Mouse (Mus musculus) E14TG2a.4 (cell line): Measurements from ENCODE around the gene Sh2d6.

Experiments
- H3K27me3 ChIP-seq: 2 replicates; pipeline ENCODE4 v1.6.1; 2014; ENCODE audit warnings: low read length, control low read depth; ENCODE audit not compliant: insufficient read depth
- H3K36me3 ChIP-seq: 2 replicates; pipeline ENCODE4 v1.6.1; 2014; ENCODE audit warnings: low read length, control low read depth; ENCODE audit not compliant: insufficient read depth
- H3K4me1 ChIP-seq: replicated peaks from 2 replicates; pipeline ENCODE4 v1.6.1; 2014; ENCODE audit warnings: low read depth, low read length, control low read depth
- H3K4me3 ChIP-seq: replicated peaks from 2 replicates; pipeline ENCODE4 v1.5.1; 2014; ENCODE audit warnings: mild to moderate bottlenecking, low read length
- H3K9me3 ChIP-seq: 2 replicates; pipeline ENCODE4 v1.6.1; 2014; ENCODE audit warnings: low read length, control low read depth
- CTCF ChIP-seq: conservative IDR thresholded peaks from 2 replicates; pipeline ENCODE4 v1.5.1; 2014; ENCODE audit warnings: low read length
- NANOG ChIP-seq: IDR thresholded peaks from 2 replicates; pipeline ENCODE4 v1.6.1; 2014; ENCODE audit warnings: borderline replicate concordance, low read length, mixed read lengths
- POU5F1 ChIP-seq: IDR thresholded peaks from 2 replicates; pipeline ENCODE4 v1.6.1; 2014; ENCODE audit warnings: low read length, borderline replicate concordance

The Sh2d6 gene

GRCm38 (mm10) chr6:72521607-72522006 lies at the start of gene Sh2d6:
TSS of gene Sh2d6 (minus strand) at chr6:72521707.
- no peak within 1 kb of the TSS for H3K4me3 ChIP-seq
- peaks cover 18% of the 10 kb centered on the region for H3K27me3 ChIP-seq
- H3K36me3 ChIP-seq: no peaks in the 10 kb centered on the region
- TF ChIP-seq POU5F1: no peak
- H3K9me3 ChIP-seq: no peaks in the 10 kb centered on the region
- H3K4me1 ChIP-seq: peaks cover 22% of the 10 kb centered on the region

- Histone ChIP-seq H3K4me3 (no peak overlapping the region), H3K9me3 (no peaks in the 10 kb centered on the region), H3K4me1 (peaks cover 10% of the 10 kb centered on the region), H3K27me3 (no peaks in the 10 kb centered on the region), H3K36me3 (peaks cover 8% of the 10 kb centered on the region; the same call in 1 of the 2 replicates)
- TF ChIP-seq CTCF: no peak
- no peak for TF ChIP-seq POU5F1
- no peak for TF ChIP-seq NANOG
These were observed 49.3 kb upstream of the Sh2d6 start for GRCm38 (mm10) chr6:72570644-72571397.

GRCm38 (mm10) chr6:72568736-72569135 lies 47.2 kb upstream of the Sh2d6 start:
- no peak overlapping the region for H3K4me3 ChIP-seq
- no peaks in the 10 kb centered on the region for H3K36me3 ChIP-seq
- TF ChIP-seq CTCF (no peak), NANOG (no peak), POU5F1 (no peak)
- peaks cover 14% of the 10 kb centered on the region for H3K4me1 ChIP-seq
- no peaks in the 10 kb centered on the region for H3K9me3 ChIP-seq
- H3K27me3 ChIP-seq: no peaks in the 10 kb centered on the region

GRCm38 (mm10) chr6:72567508-72567907 lies 46.0 kb upstream of the Sh2d6 start:
- peaks cover 25% of the 10 kb centered on the region for H3K4me1 ChIP-seq
- no peaks in the 10 kb centered on the region for H3K27me3 ChIP-seq
- H3K9me3 ChIP-seq: no peaks in the 10 kb centered on the region
- no peak for TF ChIP-seq NANOG
- TF ChIP-seq CTCF: no peak
- TF ChIP-seq POU5F1: no peak
- H3K36me3 ChIP-seq: no peaks in the 10 kb centered on the region
- no peak overlapping the region for H3K4me3 ChIP-seq

- H3K4me1 ChIP-seq: peaks cover 33% of the 10 kb centered on the region
- no peaks in the 10 kb centered on the region for H3K9me3 ChIP-seq
- H3K4me3 ChIP-seq: no peak overlapping the region; the same call in 1 of the 2 replicates
- no peaks in the 10 kb centered on the region for H3K27me3 ChIP-seq
- no peak for TF ChIP-seq NANOG
- TF ChIP-seq POU5F1: no peak
- peak; percentile 66 for TF ChIP-seq CTCF
- H3K36me3 ChIP-seq: no peaks in the 10 kb centered on the region
These were observed 44.5 kb upstream of the Sh2d6 start for GRCm38 (mm10) chr6:72566044-72566443.

- no peaks in the 10 kb centered on the region for H3K27me3 ChIP-seq
- no peak overlapping the region for H3K4me3 ChIP-seq
- no peaks in the 10 kb centered on the region for H3K36me3 ChIP-seq
- H3K4me1 ChIP-seq: peaks cover 39% of the 10 kb centered on the region
- H3K9me3 ChIP-seq: no peaks in the 10 kb centered on the region
- TF ChIP-seq POU5F1 (no peak), CTCF (no peak), NANOG (no peak)
These were observed 44.0 kb upstream of the Sh2d6 start for GRCm38 (mm10) chr6:72565506-72565905.

- no peaks in the 10 kb centered on the region for H3K27me3 ChIP-seq
- no peaks in the 10 kb centered on the region for H3K9me3 ChIP-seq
- 0 out of 2 replicates have a peak overlapping the region, but pooled peaks have one; percentile 23 for H3K4me3 ChIP-seq
- no peak for TF ChIP-seq POU5F1
- H3K36me3 ChIP-seq: no peaks in the 10 kb centered on the region
- peaks cover 55% of the 10 kb centered on the region for H3K4me1 ChIP-seq
These were observed 41.4 kb upstream of the Sh2d6 start for GRCm38 (mm10) chr6:72562894-72563293.

GRCm38 (mm10) chr6:72562486-72562885 lies 41.0 kb upstream of the Sh2d6 start:
- peaks cover 59% of the 10 kb centered on the region for H3K4me1 ChIP-seq
- no peaks in the 10 kb centered on the region for H3K36me3 ChIP-seq
- no peaks in the 10 kb centered on the region for H3K27me3 ChIP-seq
- H3K4me3 ChIP-seq: 0 out of 2 replicates have a peak overlapping the region, but pooled peaks have one; percentile 23
- no peaks in the 10 kb centered on the region for H3K9me3 ChIP-seq
- TF ChIP-seq CTCF: no peak

GRCm38 (mm10) chr6:72560801-72561200 lies 39.3 kb upstream of the Sh2d6 start:
- Histone ChIP-seq H3K9me3 (no peaks in the 10 kb centered on the region), H3K27me3 (peaks cover 3% of the 10 kb centered on the region; the same call in 1 of the 2 replicates), H3K36me3 (no peaks in the 10 kb centered on the region), H3K4me1 (peaks cover 53% of the 10 kb centered on the region), H3K4me3 (no peak overlapping the region)
- TF ChIP-seq CTCF: no peak
- no peak for TF ChIP-seq NANOG
- TF ChIP-seq POU5F1: no peak
